Mouse (Mus musculus): ENCODE measurements around the gene Dchs2. TPM values are rescaled to one million over a fixed set of nuclear protein-coding genes. Genes with fewer than 3 reads are reported as not detected.

Dchs2 gene
- polyA plus RNA-seq, 2 experiments, result under 0.01 TPM; not detected in 1

- TF ChIP-seq CTCF (IDR thresholded peaks at IDR 0.05; ENCODE audit: low read depth) (no peak), EP300 (IDR thresholded peaks at IDR 0.05; ENCODE audit: low read depth) (no peak)
- no peak overlapping the region for H3K4me2 ChIP-seq (ENCODE audit: low read depth)
- ATAC-seq (ENCODE audit: insufficient read depth), result no peak
- no peak overlapping the region for H3K27ac ChIP-seq
- H3K36me3 ChIP-seq (replicated peaks; ENCODE audit: control insufficient read depth, insufficient read depth, low read depth), result no peaks in the 10 kb centered on the region
- no peak overlapping the region for H3K9ac ChIP-seq (replicated peaks)
- H3K4me1 ChIP-seq (replicated peaks; ENCODE audit: control insufficient read depth in 2 of 2, insufficient read depth in 2 of 2, low read length in 1 of 2), result no peaks in the 10 kb centered on the region
- no peaks in the 10 kb centered on the region for H3K27me3 ChIP-seq (ENCODE audit: control insufficient read depth, insufficient read depth, low read length)
- H3K4me3 ChIP-seq (ENCODE audit: insufficient read depth in 1 of 2, low read depth in 2 of 2, low read length in 2 of 2), result no peak overlapping the region
- no peaks in the 10 kb centered on the region for H3K9me3 ChIP-seq (ENCODE audit: control insufficient read depth, low read length)
- 40% methylated on average over 4 of the region's 4 CpGs for WGBS (ENCODE audit: insufficient replicate concordance)
- no peak for DNase-seq (ENCODE audit: low read depth in 3 of 3, low spot score in 3 of 3)
These were observed 20.3 kb downstream of the Dchs2 start for GRCm38 (mm10) chr3:83148055-83148447.

- no peaks in the 10 kb centered on the region for H3K9me3 ChIP-seq (ENCODE audit: control insufficient read depth, low read length)
- H3K27me3 ChIP-seq (ENCODE audit: control insufficient read depth, insufficient read depth, low read length), result no peaks in the 10 kb centered on the region
- no peak overlapping the region for H3K4me3 ChIP-seq (ENCODE audit: insufficient read depth in 1 of 2, low read depth in 2 of 2, low read length in 2 of 2)
- H3K27ac ChIP-seq, result no peak overlapping the region
- H3K4me2 ChIP-seq (ENCODE audit: low read depth), result no peak overlapping the region
- no peak for TF ChIP-seq CTCF (IDR thresholded peaks at IDR 0.05; ENCODE audit: low read depth)
- TF ChIP-seq EP300 (IDR thresholded peaks at IDR 0.05; ENCODE audit: low read depth), result no peak
- no peaks in the 10 kb centered on the region for H3K36me3 ChIP-seq (replicated peaks; ENCODE audit: control insufficient read depth, insufficient read depth, low read depth)
- ATAC-seq (ENCODE audit: insufficient read depth) (no peak), DNase-seq (ENCODE audit: low read depth in 3 of 3, low spot score in 3 of 3) (no peak)
- H3K4me1 ChIP-seq (replicated peaks; ENCODE audit: control insufficient read depth in 2 of 2, insufficient read depth in 2 of 2, low read length in 1 of 2), result no peaks in the 10 kb centered on the region
- no peak overlapping the region for H3K9ac ChIP-seq (replicated peaks)
- 41% methylated on average over 3 of the region's 3 CpGs for WGBS (ENCODE audit: insufficient replicate concordance)
These were observed 20.8 kb downstream of the Dchs2 start for GRCm38 (mm10) chr3:83148508-83148907.

- no peak overlapping the region for H3K9ac ChIP-seq (replicated peaks)
- TF ChIP-seq CTCF (IDR thresholded peaks at IDR 0.05; ENCODE audit: low read depth), result no peak
- no peak for TF ChIP-seq EP300 (IDR thresholded peaks at IDR 0.05; ENCODE audit: low read depth)
- WGBS (ENCODE audit: insufficient replicate concordance), result 39% methylated on average over 4 of the region's 4 CpGs
- H3K9me3 ChIP-seq (ENCODE audit: control insufficient read depth, low read length), result no peaks in the 10 kb centered on the region
- H3K4me1 ChIP-seq (replicated peaks; ENCODE audit: control insufficient read depth in 2 of 2, insufficient read depth in 2 of 2, low read length in 1 of 2), result 0 out of 4 replicates have a peak, but pooled peaks cover 0 to 2% of the 10 kb centered on the region in 2 experiments
- no peak for DNase-seq (ENCODE audit: low read depth in 3 of 3, low spot score in 3 of 3)
- H3K4me3 ChIP-seq (ENCODE audit: insufficient read depth in 1 of 2, low read depth in 2 of 2, low read length in 2 of 2), result no peak overlapping the region
- H3K36me3 ChIP-seq (replicated peaks; ENCODE audit: control insufficient read depth, insufficient read depth, low read depth), result no peaks in the 10 kb centered on the region
- no peak overlapping the region for H3K27ac ChIP-seq
- H3K4me2 ChIP-seq (ENCODE audit: low read depth), result no peak overlapping the region
- no peak for ATAC-seq (ENCODE audit: insufficient read depth)
- H3K27me3 ChIP-seq (ENCODE audit: control insufficient read depth, insufficient read depth, low read length), result no peaks in the 10 kb centered on the region
These were observed 27.9 kb downstream of the Dchs2 start for GRCm38 (mm10) chr3:83155600-83155999.

- WGBS (ENCODE audit: insufficient replicate concordance), result 56% methylated on average over 4 of the region's 4 CpGs
- DNase-seq (ENCODE audit: low read depth in 3 of 3, low spot score in 3 of 3) (no peak), ATAC-seq (ENCODE audit: insufficient read depth) (no peak)
- Histone ChIP-seq H3K4me2 (ENCODE audit: low read depth) (no peak overlapping the region), H3K4me3 (ENCODE audit: insufficient read depth in 1 of 2, low read depth in 2 of 2, low read length in 2 of 2) (no peak overlapping the region), H3K4me1 (replicated peaks; ENCODE audit: control insufficient read depth in 2 of 2, insufficient read depth in 2 of 2, low read length in 1 of 2) (0 out of 4 replicates have a peak, but pooled peaks cover 0 to 2% of the 10 kb centered on the region in 2 experiments), H3K27me3 (ENCODE audit: control insufficient read depth, insufficient read depth, low read length) (no peaks in the 10 kb centered on the region), H3K36me3 (replicated peaks; ENCODE audit: control insufficient read depth, insufficient read depth, low read depth) (no peaks in the 10 kb centered on the region), H3K9ac (replicated peaks) (no peak overlapping the region), H3K9me3 (ENCODE audit: control insufficient read depth, low read length) (no peaks in the 10 kb centered on the region), H3K27ac (no peak overlapping the region)
- TF ChIP-seq CTCF (IDR thresholded peaks at IDR 0.05; ENCODE audit: low read depth), result no peak
- no peak for TF ChIP-seq EP300 (IDR thresholded peaks at IDR 0.05; ENCODE audit: low read depth)
These were observed 28.4 kb downstream of the Dchs2 start for GRCm38 (mm10) chr3:83156165-83156564.

- Histone ChIP-seq H3K9me3 (ENCODE audit: control insufficient read depth, low read length) (no peaks in the 10 kb centered on the region), H3K4me1 (replicated peaks; ENCODE audit: control insufficient read depth in 2 of 2, insufficient read depth in 2 of 2, low read length in 1 of 2) (no peaks in the 10 kb centered on the region), H3K4me3 (ENCODE audit: insufficient read depth in 1 of 2, low read depth in 2 of 2, low read length in 2 of 2) (no peak overlapping the region), H3K36me3 (replicated peaks; ENCODE audit: control insufficient read depth, insufficient read depth, low read depth) (no peaks in the 10 kb centered on the region), H3K4me2 (ENCODE audit: low read depth) (no peak overlapping the region), H3K27ac (no peak overlapping the region), H3K27me3 (ENCODE audit: control insufficient read depth, insufficient read depth, low read length) (no peaks in the 10 kb centered on the region), H3K9ac (replicated peaks) (no peak overlapping the region)
- ATAC-seq (ENCODE audit: insufficient read depth) (no peak), DNase-seq (ENCODE audit: low read depth in 3 of 3, low spot score in 3 of 3) (no peak)
- 61% methylated on average over 6 of the region's 6 CpGs for WGBS (ENCODE audit: insufficient replicate concordance)
- TF ChIP-seq EP300 (IDR thresholded peaks at IDR 0.05; ENCODE audit: low read depth) (no peak), CTCF (IDR thresholded peaks at IDR 0.05; ENCODE audit: low read depth) (no peak)
These were observed 33.9 kb downstream of the Dchs2 start for GRCm38 (mm10) chr3:83161542-83162231.

Data from liver, embryonic 14.5 days (tissue).